Mouse (Mus musculus): ENCODE results near the gene Ttbk2. TPM values are rescaled to one million over a fixed set of nuclear protein-coding genes. Genes with fewer than 3 reads are reported as not detected.

The Ttbk2 gene
- polyA plus RNA-seq, 1 experiment, result 21.3 TPM

DNA sequence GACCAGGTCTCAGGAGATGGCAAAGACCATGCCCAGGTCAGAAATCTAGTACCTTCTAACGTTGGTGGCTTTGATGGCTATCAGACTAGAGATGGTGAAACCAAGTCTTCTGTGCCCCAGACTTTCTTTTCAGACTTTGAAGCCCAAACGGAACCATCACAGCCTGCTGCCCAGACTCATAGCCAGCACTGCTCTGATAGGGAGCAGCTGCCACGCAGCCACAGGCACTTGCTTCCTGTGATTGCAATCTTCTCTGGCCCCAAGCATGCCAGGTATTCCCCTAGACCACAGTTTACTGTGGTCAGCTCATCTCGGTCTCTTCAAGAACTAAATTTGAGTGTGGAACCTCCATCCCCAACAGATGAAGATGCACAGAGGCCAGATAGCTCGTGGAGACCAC lies 147.7 kb downstream of the Ttbk2 start:
- Histone ChIP-seq H3K4me1 (ENCODE audit: control insufficient read depth, insufficient read depth, low read length) (no peaks in the 10 kb centered on the region), H3K27ac (ENCODE audit: insufficient read depth, low read length) (no peak overlapping the region), H3K4me3 (ENCODE audit: insufficient read depth, low read length) (no peak overlapping the region)
- TF ChIP-seq CTCF (IDR thresholded peaks at IDR 0.05; ENCODE audit: extremely low read depth, insufficient read depth, low read length), result no peak
- TF ChIP-seq POLR2A (IDR thresholded peaks at IDR 0.05; ENCODE audit: extremely low read depth, insufficient read depth, low read length), result no peak

DNA sequence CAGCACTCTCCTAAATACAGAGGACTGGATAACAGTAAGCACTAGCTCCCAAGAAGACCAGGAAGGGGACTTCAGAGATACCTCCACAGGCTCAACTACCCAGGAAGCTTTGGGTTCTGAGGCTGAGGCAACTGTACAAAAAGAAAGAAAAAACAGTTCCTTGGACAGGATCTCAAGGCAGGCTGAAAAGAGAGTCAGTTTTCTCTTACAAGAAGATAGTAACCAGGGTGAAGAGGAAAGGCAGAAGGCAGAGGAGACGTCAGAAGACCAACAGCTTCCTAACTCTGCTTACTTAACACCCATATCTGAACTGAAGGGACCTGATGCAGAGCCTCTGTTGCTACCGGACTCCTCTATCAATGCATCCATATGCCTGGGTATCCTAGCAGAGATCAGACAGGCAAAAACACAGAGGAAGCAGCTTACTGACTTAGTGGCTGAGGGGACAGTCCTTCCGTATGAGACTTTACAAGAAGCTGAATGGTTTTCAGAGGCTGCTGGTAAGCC lies 150.0 kb downstream of the Ttbk2 start:
- Histone ChIP-seq H3K4me1 (ENCODE audit: control insufficient read depth, insufficient read depth, low read length) (no peaks in the 10 kb centered on the region), H3K27ac (ENCODE audit: insufficient read depth, low read length) (no peak overlapping the region), H3K4me3 (ENCODE audit: insufficient read depth, low read length) (no peak overlapping the region)
- TF ChIP-seq CTCF (IDR thresholded peaks at IDR 0.05; ENCODE audit: extremely low read depth, insufficient read depth, low read length) (no peak), POLR2A (IDR thresholded peaks at IDR 0.05; ENCODE audit: extremely low read depth, insufficient read depth, low read length) (no peak)

DNA sequence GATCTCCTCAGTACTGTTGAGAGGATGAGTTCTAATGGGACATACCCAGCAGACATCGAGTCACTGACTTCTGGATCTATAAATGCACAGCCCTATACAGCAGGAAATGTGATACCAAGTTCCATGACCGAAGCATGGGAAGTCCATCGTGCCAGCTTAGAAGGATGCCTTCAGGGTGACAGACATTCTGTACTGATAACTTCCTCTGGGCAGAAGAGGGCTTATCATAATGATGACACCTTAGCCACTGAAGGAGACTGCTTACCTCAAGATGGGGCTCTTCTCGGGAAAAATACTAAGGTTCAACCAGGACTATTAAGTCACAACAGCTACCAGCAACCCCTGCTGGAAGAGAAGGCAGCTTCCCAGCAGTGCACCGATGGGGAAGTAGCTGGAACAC lies 152.6 kb downstream of the Ttbk2 start:
- no peak overlapping the region for H3K27ac ChIP-seq (ENCODE audit: insufficient read depth, low read length)
- H3K4me3 ChIP-seq (ENCODE audit: insufficient read depth, low read length), result no peak overlapping the region
- H3K4me1 ChIP-seq (ENCODE audit: control insufficient read depth, insufficient read depth, low read length), result no peaks in the 10 kb centered on the region
- TF ChIP-seq CTCF (IDR thresholded peaks at IDR 0.05; ENCODE audit: extremely low read depth, insufficient read depth, low read length) (no peak), POLR2A (IDR thresholded peaks at IDR 0.05; ENCODE audit: extremely low read depth, insufficient read depth, low read length) (no peak)

Other genes starting within 250 kb of the Ttbk2 start
- gene Haus2, start 241.2 kb downstream of the Ttbk2 start, polyA plus RNA-seq (2012; rRNA removed), result 17.4 TPM in 2 replicates
- gene Lrrc57, start 241.1 kb downstream of the Ttbk2 start, polyA plus RNA-seq (2012; rRNA removed), result 44.1 and 46.4 TPM in 2 replicates
- gene Stard9, start 221.5 kb downstream of the Ttbk2 start, polyA plus RNA-seq (2012; rRNA removed), result 13.7 and 14.1 TPM in 2 replicates
- 30.6 and 31.6 TPM in 2 replicates for gene Cdan1, start 476 bp downstream of the Ttbk2 start, polyA plus RNA-seq (2012; rRNA removed)
- 16.2 and 16.5 TPM in 2 replicates for gene Ubr1, start 120.1 kb upstream of the Ttbk2 start, polyA plus RNA-seq (2012; rRNA removed)
- gene Tmem62, start 126.4 kb upstream of the Ttbk2 start, polyA plus RNA-seq (2012; rRNA removed), result 29.2 and 29.4 TPM in 2 replicates
- gene Ccndbp1, start 157.8 kb upstream of the Ttbk2 start, polyA plus RNA-seq (2012; rRNA removed), result 77.8 and 79.9 TPM in 2 replicates
- not detected in 2 replicates for gene Epb42, start 186.5 kb upstream of the Ttbk2 start, polyA plus RNA-seq (2012; rRNA removed)
- gene Tgm5, start 235.2 kb upstream of the Ttbk2 start, polyA plus RNA-seq (2012; rRNA removed), result 0.04 and 0.08 TPM in 2 replicates

Data from cortical plate, adult 2 months (tissue).